Mouse (Mus musculus): ENCODE results near the gene Olfr126. TPM values are rescaled to one million over a fixed set of nuclear protein-coding genes. Genes with fewer than 3 reads are reported as not detected.

Olfr126 gene
- polyA plus RNA-seq (2017; shearing (Covaris generic)), result not detected

DNA sequence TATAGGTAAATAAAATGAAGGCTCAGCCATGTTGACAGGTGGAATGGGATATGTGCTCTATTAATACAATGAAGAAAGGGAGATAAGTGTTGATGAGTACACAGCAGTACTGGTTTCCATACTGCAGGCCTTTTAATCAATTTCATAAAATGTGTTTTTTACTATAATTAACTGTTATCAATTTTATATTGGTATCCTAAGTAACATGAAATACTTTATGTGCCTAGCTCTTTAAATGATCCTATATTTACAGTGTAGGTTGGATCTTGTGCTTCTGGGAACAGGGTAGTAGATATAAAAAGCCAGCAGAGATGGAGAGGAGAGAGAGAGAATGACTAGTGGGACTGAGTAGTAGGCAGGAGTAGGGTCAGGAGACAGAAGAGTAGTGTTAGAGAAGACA, at the start of gene Olfr126:
Gene Olfr126 (plus strand): TSS at position 301 of the 400 bp plus-strand sequence.
- ATAC-seq, result no peak

DNA sequence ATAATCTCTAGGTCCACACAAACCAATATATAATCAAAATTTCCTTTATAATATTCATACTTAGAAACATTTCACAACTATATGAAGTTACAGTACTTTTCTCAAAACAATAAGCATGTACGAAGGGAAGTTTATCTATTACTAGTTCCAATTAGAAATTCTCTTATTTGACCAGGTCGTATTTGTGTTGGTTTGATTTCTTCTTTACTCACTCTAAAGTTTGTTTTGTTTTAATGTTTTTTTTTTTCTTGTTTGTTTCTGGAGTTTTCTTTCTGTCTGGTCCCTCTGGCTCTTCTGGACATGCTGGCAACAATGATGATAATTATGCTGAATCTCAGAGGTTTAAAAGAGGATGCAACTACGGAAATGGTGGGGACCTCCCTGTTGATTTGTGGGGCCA, 47.7 kb upstream of the Olfr126 start, which contains the start of gene Olfr124:
Gene Olfr124 (plus strand): TSS at position 301 of the 400 bp plus-strand sequence.
- ATAC-seq, result no peak

DNA sequence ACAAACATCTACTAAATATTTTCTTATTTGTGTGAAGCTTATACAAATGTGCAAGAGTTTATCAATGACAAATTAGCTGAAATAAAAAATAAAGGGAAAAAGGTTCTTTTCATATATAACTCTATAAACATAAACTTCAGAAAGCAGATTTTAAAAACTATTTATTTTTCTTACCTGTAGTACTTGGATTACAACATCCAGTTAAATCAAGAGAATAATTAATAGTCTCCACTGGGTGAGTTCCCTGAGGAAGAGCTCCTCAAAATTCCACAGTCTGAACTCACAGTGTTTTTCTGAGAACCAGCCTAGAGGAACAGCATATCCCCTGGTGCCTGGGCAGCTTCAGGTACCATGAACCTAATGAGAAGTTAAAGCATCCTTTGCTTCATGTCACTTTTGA, 14.6 kb upstream of the Olfr126 start, which contains the start of gene Olfr125:
Gene Olfr125 (plus strand): TSS at position 301 of the 400 bp plus-strand sequence.
- no peak for ATAC-seq

DNA sequence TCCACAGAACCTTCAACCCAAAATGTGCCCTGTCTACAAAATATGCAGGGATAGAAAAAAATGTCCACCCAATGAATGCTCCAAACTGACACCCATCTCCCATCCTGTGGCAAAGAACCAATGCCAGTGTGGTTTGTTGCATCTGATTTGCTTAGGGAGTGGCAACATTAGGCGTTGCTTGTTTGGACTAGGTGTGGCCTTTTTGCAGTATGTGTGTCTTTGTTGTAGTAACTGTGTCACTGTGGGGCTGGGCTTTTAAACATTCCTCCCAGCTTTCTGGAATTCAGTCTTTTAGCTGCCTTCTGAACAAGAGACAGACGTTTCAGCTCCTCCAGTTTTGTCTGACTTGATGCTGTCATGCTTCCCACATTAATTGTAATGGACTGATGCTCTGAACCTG, 16.6 kb downstream of the Olfr126 start:
- no peak for ATAC-seq

DNA sequence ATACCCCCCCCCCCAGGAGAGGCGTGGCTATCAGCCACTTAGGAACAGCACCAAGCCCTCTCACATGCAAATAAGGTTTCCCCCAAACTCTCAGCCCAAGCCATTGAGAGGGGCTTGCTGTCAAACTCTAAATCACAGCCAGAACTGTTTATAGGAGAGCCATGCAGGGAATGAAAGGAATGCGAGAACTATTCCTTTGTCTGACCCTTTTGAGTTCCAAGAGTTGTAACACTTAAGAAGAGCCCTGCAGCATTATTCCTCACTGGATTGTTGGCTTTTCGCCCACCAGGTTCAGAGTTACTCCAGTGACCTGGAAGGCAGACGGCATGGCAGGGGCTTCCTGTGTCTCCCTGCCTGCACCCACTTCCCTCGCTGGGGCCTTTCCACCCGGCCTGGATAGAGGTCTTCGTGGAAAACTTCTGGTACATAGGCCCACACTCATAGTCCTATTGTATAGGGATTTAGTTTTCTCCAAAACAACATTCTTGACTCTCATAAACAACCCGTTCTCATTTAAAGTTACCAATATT, 22.5 kb downstream of the Olfr126 start:
- ATAC-seq, result no peak

DNA sequence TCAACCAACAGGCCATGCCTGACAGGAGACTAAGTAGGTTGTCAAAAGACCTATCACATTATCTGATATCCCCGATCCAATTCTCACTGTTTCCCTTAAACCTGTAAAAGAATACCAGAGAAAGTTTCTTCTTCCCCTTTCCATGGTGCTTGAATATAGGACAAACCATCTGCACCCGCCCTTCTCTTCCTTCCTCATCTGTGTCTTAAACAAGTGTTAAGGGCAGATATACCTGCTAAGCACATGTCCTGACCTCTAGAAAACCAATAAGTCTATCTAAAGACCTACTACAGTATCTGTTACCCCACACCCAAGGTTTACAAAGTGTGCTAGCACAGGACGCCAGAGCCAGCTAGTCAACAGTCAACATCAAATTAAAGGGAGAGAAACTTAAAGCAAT, 26.5 kb downstream of the Olfr126 start:
- ATAC-seq, result no peak

DNA sequence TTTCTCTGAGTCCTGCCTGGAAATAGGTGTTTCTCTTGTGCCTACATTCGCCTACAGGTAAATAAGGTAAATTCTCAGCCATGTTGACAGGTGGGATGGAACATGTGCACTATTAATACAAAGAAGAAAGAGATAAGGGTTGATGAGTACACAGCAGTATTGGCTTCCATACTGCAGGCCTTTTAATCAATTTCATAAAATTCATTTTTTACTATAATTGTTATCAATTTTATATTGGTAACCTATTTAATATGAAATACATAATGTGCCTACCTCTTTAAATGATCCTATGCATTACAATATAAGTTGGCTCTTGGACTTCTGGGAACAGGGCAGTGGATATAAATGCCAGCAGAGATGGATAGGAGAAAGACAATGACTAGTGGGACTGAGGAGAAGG, 52.9 kb downstream of the Olfr126 start, which contains the start of gene Olfr127:
Gene Olfr127 (plus strand): TSS at position 301 of the 400 bp plus-strand sequence.
- ATAC-seq, result no peak

Other genes with a start within 250 kb of the Olfr126 start
- gene Olfr115, start 220.4 kb upstream of the Olfr126 start, polyA plus RNA-seq (2017; shearing (Covaris generic)), result not detected
- not detected for gene Olfr116, start 220.3 kb upstream of the Olfr126 start, polyA plus RNA-seq (2017; shearing (Covaris generic))
- gene Olfr117, start 183.7 kb upstream of the Olfr126 start, polyA plus RNA-seq (2017; shearing (Covaris generic)), result not detected
- under 1 TPM in 1 of 2 experiments, not detected in 1; 0.30 TPM for gene Olfr118, start 180.5 kb upstream of the Olfr126 start, polyA plus RNA-seq (2017; shearing (Covaris generic))
- not detected for gene Olfr119, start 150.9 kb upstream of the Olfr126 start, polyA plus RNA-seq (2017; shearing (Covaris generic))
- not detected for gene Olfr120, start 125.7 kb upstream of the Olfr126 start, polyA plus RNA-seq (2017; shearing (Covaris generic))
- not detected for gene Olfr121, start 98.6 kb upstream of the Olfr126 start, polyA plus RNA-seq (2017; shearing (Covaris generic))
- under 1 TPM in 1 of 2 experiments, not detected in 1; 0.27 TPM for gene Olfr122, start 78.9 kb upstream of the Olfr126 start, polyA plus RNA-seq (2017; shearing (Covaris generic))
- not detected for gene Olfr123, start 54.0 kb upstream of the Olfr126 start, polyA plus RNA-seq (2017; shearing (Covaris generic))
- not detected for gene Olfr124, start 47.6 kb upstream of the Olfr126 start, polyA plus RNA-seq (2017; shearing (Covaris generic))
- gene Olfr125, start 14.5 kb upstream of the Olfr126 start, polyA plus RNA-seq (2017; shearing (Covaris generic)), result not detected
- gene Olfr127, start 53.0 kb downstream of the Olfr126 start, polyA plus RNA-seq (2017; shearing (Covaris generic)), result under 1 TPM in 1 of 2 experiments, not detected in 1; 0.11 TPM
- not detected for gene Olfr128, start 73.1 kb downstream of the Olfr126 start, polyA plus RNA-seq (2017; shearing (Covaris generic))
- not detected for gene Olfr761, start 105.6 kb downstream of the Olfr126 start, polyA plus RNA-seq (2017; shearing (Covaris generic))
- not detected for gene Olfr129, start 212.6 kb downstream of the Olfr126 start, polyA plus RNA-seq (2017; shearing (Covaris generic))
- not detected for gene Olfr130, start 216.4 kb downstream of the Olfr126 start, polyA plus RNA-seq (2017; shearing (Covaris generic))
- gene Olfr131, start 241.2 kb downstream of the Olfr126 start, polyA plus RNA-seq (2017; shearing (Covaris generic)), result not detected

All from CD4-positive, CD25-positive, alpha-beta regulatory T cell, adult 4 months (primary cell).